33 mouse cellular contexts compared by ENCODE assay signal in genomic region chr16:8650007-8650406, GRCm38 (mm10). TPM values are rescaled to one million over a fixed set of nuclear protein-coding genes. Genes with fewer than 3 reads are reported as not detected.
A peak's percentile ranks its signal among the peaks of the same experiment; 100 is the strongest.
DNase-seq lines count a peak whose midpoint lies in the region; TF ChIP-seq lines count a peak whose summit lies in the region.
"Had no signal": no experiment of that assay in that cellular context is flagged by ENCODE, and none has a peak within 500 bp of the region (broad histone marks: within the 10 kb centered on the region; RNA-seq: fewer than 3 reads in every experiment).

No protein-coding gene starts in this region.

- no peaks in the 10 kb centered on the region for H3K79me2 ChIP-seq in CH12.LX (replicated peaks; ENCODE audit: control insufficient read depth, extremely low read depth, insufficient read depth, poor library complexity, severe bottlenecking)

- TF ChIP-seq CTCF in CH12.LX (conservative IDR thresholded peaks at IDR 0.05 in 1 of 2, IDR thresholded peaks at IDR 0.05 in 1 of 2; ENCODE audit: low read depth in 2 of 2, low read length in 2 of 2), result no peak

- no peak overlapping the region for H3K4me2 ChIP-seq in CH12.LX (ENCODE audit: insufficient read depth, low read depth, poor library complexity, severe bottlenecking)
- H3K4me2 ChIP-seq: forebrain, embryonic 13.5 days; heart, embryonic 12.5 days; heart, embryonic 15.5 days; hindbrain, embryonic 13.5 days; intestine, embryonic 15.5 days had no signal

- H3K27me3 ChIP-seq in CH12.LX (replicated peaks), result no peaks in the 10 kb centered on the region
- no peaks in the 10 kb centered on the region for H3K27me3 ChIP-seq in splenic B cell, adult 2 months (ENCODE audit: control insufficient read depth, insufficient read depth, low read length, poor library complexity, severe bottlenecking)
- H3K27me3 ChIP-seq: forebrain, embryonic 13.5 days; heart, embryonic 12.5 days; heart, embryonic 15.5 days; hindbrain, embryonic 13.5 days; intestine, embryonic 15.5 days; Patski had no signal

- H3K4me1 ChIP-seq in CH12.LX (ENCODE audit: control insufficient read depth in 1 of 2, insufficient read depth in 2 of 2), result peaks cover 3 to 9% of the 10 kb centered on the region in 2 experiments; a peak in 3 of 4 replicates
- H3K4me1 ChIP-seq: forebrain, embryonic 10.5 days; forebrain, embryonic 13.5 days; heart, embryonic 15.5 days; hindbrain, embryonic 10.5 days; hindbrain, embryonic 13.5 days; intestine, embryonic 15.5 days had no signal

- no peak for TF ChIP-seq POLR2A in CH12.LX (IDR thresholded peaks at IDR 0.05; ENCODE audit: low read depth, low read length)

- in situ Hi-C loops in CH12.LX (cut with MboI; ENCODE audit: low pct_ligation_motif_present, low pct_unique_long_range_greater_than_20kb, low sequenced_read_pairs), result no loop called here

- no peak for TF ChIP-seq EP300 in CH12.LX (IDR thresholded peaks at IDR 0.05; ENCODE audit: low read length)

- peak; percentile 65 for DNase-seq in ovary, adult 18-20 months (ENCODE audit: low spot score)
- DNase-seq in ovary, postnatal 10 days (ENCODE audit: low spot score), result no peak
- DNase-seq in CH12.LX (ENCODE audit: extremely low read depth) (peak; percentile 55), NIH3T3 (ENCODE audit: low read depth) (peak; percentile 54)
- DNase-seq in splenic B cell, adult 2 months (ENCODE audit: low read depth, low spot score), result peak; percentile 46
- no peak for DNase-seq in neural tube, embryonic 10.5 days (ENCODE audit: extremely low spot score, low spot score)
- no peak for DNase-seq in gastrocnemius, adult 8-10 months (ENCODE audit: low spot score in 2 of 2)
- DNase-seq: adrenal gland, postnatal 25 days; cerebellum, adult 11-12 months; cerebellum, adult 8-10 months; cerebellum, postnatal 10 days; cerebellum, postnatal 36 days; gastrocnemius, postnatal 14 days; heart, adult 18-20 months; heart, postnatal 10 days; heart, postnatal 36 days; kidney, adult 18-20 months had no signal

- no peak for TF ChIP-seq RAD21 in CH12.LX (IDR thresholded peaks at IDR 0.05; ENCODE audit: low read depth, low read length)

- H3K9me3 ChIP-seq in CH12.LX (replicated peaks; ENCODE audit: low read length), result no peaks in the 10 kb centered on the region
- H3K9me3 ChIP-seq: forebrain, embryonic 10.5 days; forebrain, embryonic 13.5 days; G1E; heart, embryonic 12.5 days; heart, embryonic 15.5 days; hindbrain, embryonic 10.5 days; hindbrain, embryonic 13.5 days; intestine, embryonic 15.5 days had no signal

- H3K36me3 ChIP-seq in CH12.LX (replicated peaks in 1 of 2; ENCODE audit: control insufficient read depth in 1 of 2, insufficient read depth in 1 of 2, low read length in 1 of 2), result peaks cover 83 to 98% of the 10 kb centered on the region in 2 experiments
- peaks cover 12% of the 10 kb centered on the region for H3K36me3 ChIP-seq in splenic B cell, adult 2 months (ENCODE audit: control insufficient read depth, insufficient read depth, low read length, poor library complexity, severe bottlenecking)

- no peak overlapping the region for H3K4me3 ChIP-seq in CH12.LX (replicated peaks in 1 of 3; ENCODE audit: low read depth in 2 of 3, low read length in 2 of 3, poor library complexity in 1 of 3)
- H3K4me3 ChIP-seq: forebrain, embryonic 10.5 days; forebrain, embryonic 13.5 days; heart, embryonic 12.5 days; heart, embryonic 15.5 days; hindbrain, embryonic 10.5 days; hindbrain, embryonic 13.5 days; intestine, embryonic 15.5 days had no signal

- H3K9ac ChIP-seq in CH12.LX (ENCODE audit: insufficient read depth, low read depth), result no peak overlapping the region
- H3K9ac ChIP-seq: forebrain, embryonic 13.5 days; heart, embryonic 12.5 days; heart, embryonic 15.5 days; hindbrain, embryonic 13.5 days; intestine, embryonic 15.5 days had no signal

- dilution Hi-C loops in CH12.LX (cut with MboI; ENCODE audit: extremely low pct_ligation_motif_present, extremely low pct_unique_long_range_greater_than_20kb, low sequenced_read_pairs), result no loop called here

- H3K27ac ChIP-seq in CH12.LX (ENCODE audit: insufficient read depth, low read depth), result no peak overlapping the region
- H3K27ac ChIP-seq: forebrain, embryonic 10.5 days; forebrain, embryonic 13.5 days; heart, embryonic 15.5 days; hindbrain, embryonic 10.5 days; hindbrain, embryonic 13.5 days; intestine, embryonic 15.5 days had no signal

TF ChIP-seq in CH12.LX, 34 proteins besides CTCF, POLR2A, EP300 and RAD21:
- no peak for TF ChIP-seq HCFC1 (IDR thresholded peaks at IDR 0.05; ENCODE audit: low read depth, low read length)
- TF ChIP-seq MEF2A (IDR thresholded peaks at IDR 0.05; ENCODE audit: borderline replicate concordance, low read depth, low read length), result no peak
- no peak for TF ChIP-seq ZC3H11A (IDR thresholded peaks at IDR 0.05; ENCODE audit: low read depth, low read length)
- no peak for TF ChIP-seq SMC3 (IDR thresholded peaks at IDR 0.05; ENCODE audit: low read depth, low read length)
- TF ChIP-seq IRF4 (IDR thresholded peaks at IDR 0.05; ENCODE audit: low read depth, low read length), result no peak
- TF ChIP-seq SIN3A (IDR thresholded peaks at IDR 0.05; ENCODE audit: low read length), result no peak
- TF ChIP-seq E2F4 (IDR thresholded peaks at IDR 0.05; ENCODE audit: insufficient replicate concordance, low read depth, low read length), result no peak
- TF ChIP-seq JUND (conservative IDR thresholded peaks at IDR 0.05; ENCODE audit: low read depth, low read length), result no peak
- no peak for TF ChIP-seq KAT2A (IDR thresholded peaks at IDR 0.05; ENCODE audit: insufficient replicate concordance, low read length)
- no peak for TF ChIP-seq MYC (IDR thresholded peaks at IDR 0.05; ENCODE audit: low read depth, low read length)
- TF ChIP-seq PAX5 (IDR thresholded peaks at IDR 0.05; ENCODE audit: low read length), result no peak
- no peak for TF ChIP-seq USF1 (IDR thresholded peaks at IDR 0.05; ENCODE audit: low read depth, low read length)
- no peak for TF ChIP-seq ZNF384 (IDR thresholded peaks at IDR 0.05; ENCODE audit: low read depth, low read length)
- no peak for TF ChIP-seq ZMIZ1 (IDR thresholded peaks at IDR 0.05; ENCODE audit: low read depth, low read length)
- no peak for TF ChIP-seq TBP (conservative IDR thresholded peaks at IDR 0.05; ENCODE audit: low read depth, low read length)
TF ChIP-seq in CH12.LX: peak in this region for 0.

RNA-seq across cellular contexts. Expression of gene Tmem186, which starts 12.5 kb away (rescaled TPM):
- 22.2 and 25.6 TPM in 2 replicates for total RNA-seq in CH12.LX (2012; rRNA removed)
- total RNA-seq in CH12.LX (2014; rRNA removed), result 21.5 and 21.9 TPM in 2 replicates
- polyA plus RNA-seq in CH12.LX (2012; ENCODE audit: insufficient read length, low read depth), result 18.1 and 19.7 TPM in 2 replicates
- total RNA-seq in gastrocnemius, adult 8-10 months (2022), result 10 to 100 TPM; 13.1 to 15.3 (median 14.2) TPM

RNA-seq across cellular contexts. Expression of gene Pmm2, which starts 12.5 kb away (rescaled TPM):
- total RNA-seq in CH12.LX (2012; rRNA removed), result 33.1 and 44.7 TPM in 2 replicates
- 40.6 and 42.1 TPM in 2 replicates for total RNA-seq in CH12.LX (2014; rRNA removed)
- 69.4 and 71.2 TPM in 2 replicates for polyA plus RNA-seq in CH12.LX (2012; ENCODE audit: insufficient read length, low read depth)
- total RNA-seq in gastrocnemius, adult 8-10 months (2022), result 10 to 100 TPM; 13.1 to 21.2 (median 16.5) TPM

RNA-seq across cellular contexts. Expression of gene Carhsp1, which starts 21.9 kb away (rescaled TPM):
- 26.0 and 28.4 TPM in 2 replicates for total RNA-seq in CH12.LX (2012; rRNA removed)
- total RNA-seq in CH12.LX (2014; rRNA removed), result 27.8 and 29.7 TPM in 2 replicates
- 24.4 and 26.2 TPM in 2 replicates for polyA plus RNA-seq in CH12.LX (2012; ENCODE audit: insufficient read length, low read depth)
- total RNA-seq in gastrocnemius, adult 8-10 months (2022), result 1 to 10 TPM; 3.9 to 5.7 (median 5.3) TPM

RNA-seq across cellular contexts. Expression of gene Gm5767, which starts 30.6 kb away (rescaled TPM):
- not detected in 2 replicates for total RNA-seq in CH12.LX (2012; rRNA removed)
- total RNA-seq in CH12.LX (2014; rRNA removed), result not detected in 2 replicates
- polyA plus RNA-seq in CH12.LX (2012; ENCODE audit: insufficient read length, low read depth), result not detected in 2 replicates
- total RNA-seq in gastrocnemius, adult 8-10 months (2022), result not detected
- total RNA-seq: adrenal gland, postnatal 25 days; G1E; gastrocnemius, adult 18-20 months; gastrocnemius, postnatal 14 days; heart, adult 18-20 months; heart, postnatal 10 days; heart, postnatal 36 days had no signal
- polyA plus RNA-seq: brain, embryonic 14.5 days; cortical plate, adult 2 months; embryonic facial prominence, embryonic 11.5 days; embryonic facial prominence, embryonic 14.5 days; forebrain, embryonic 13.5 days; forebrain, embryonic 16.5 days; G1E; heart, embryonic 12.5 days; heart, embryonic 15.5 days; hindbrain, embryonic 10.5 days; hindbrain, embryonic 13.5 days; hindbrain, embryonic 16.5 days; intestine, embryonic 15.5 days; Patski had no signal

Comparison
In these comparisons a context has a peak if more than half of its experiments do, and no peak if none do; other contexts are left out.
1. DNase-seq: peak in ovary, adult 18-20 months (single experiment), CH12.LX (single experiment), NIH3T3 (single experiment) and splenic B cell, adult 2 months (single experiment); none in ovary, postnatal 10 days (single experiment), neural tube, embryonic 10.5 days (single experiment) and gastrocnemius, adult 8-10 months (0 of 2).
2. RNA of gene Carhsp1, which starts 21.9 kb away (total RNA-seq): 26.0 to 29.7 TPM in CH12.LX; 3.9 to 5.7 TPM in gastrocnemius, adult 8-10 months; every median in the first group is over 4 times any median in the second.